Mouse (Mus musculus): Measurements from ENCODE around the gene Hist1h4j.
A peak's percentile ranks its signal among the peaks of the same experiment; 100 is the strongest.
"Not testable (repeated sequence)": the region's sequence is repeated elsewhere in the genome, so short reads cannot be mapped to it uniquely, and the experiment has no call there.

Gene Hist1h4j

DNA sequence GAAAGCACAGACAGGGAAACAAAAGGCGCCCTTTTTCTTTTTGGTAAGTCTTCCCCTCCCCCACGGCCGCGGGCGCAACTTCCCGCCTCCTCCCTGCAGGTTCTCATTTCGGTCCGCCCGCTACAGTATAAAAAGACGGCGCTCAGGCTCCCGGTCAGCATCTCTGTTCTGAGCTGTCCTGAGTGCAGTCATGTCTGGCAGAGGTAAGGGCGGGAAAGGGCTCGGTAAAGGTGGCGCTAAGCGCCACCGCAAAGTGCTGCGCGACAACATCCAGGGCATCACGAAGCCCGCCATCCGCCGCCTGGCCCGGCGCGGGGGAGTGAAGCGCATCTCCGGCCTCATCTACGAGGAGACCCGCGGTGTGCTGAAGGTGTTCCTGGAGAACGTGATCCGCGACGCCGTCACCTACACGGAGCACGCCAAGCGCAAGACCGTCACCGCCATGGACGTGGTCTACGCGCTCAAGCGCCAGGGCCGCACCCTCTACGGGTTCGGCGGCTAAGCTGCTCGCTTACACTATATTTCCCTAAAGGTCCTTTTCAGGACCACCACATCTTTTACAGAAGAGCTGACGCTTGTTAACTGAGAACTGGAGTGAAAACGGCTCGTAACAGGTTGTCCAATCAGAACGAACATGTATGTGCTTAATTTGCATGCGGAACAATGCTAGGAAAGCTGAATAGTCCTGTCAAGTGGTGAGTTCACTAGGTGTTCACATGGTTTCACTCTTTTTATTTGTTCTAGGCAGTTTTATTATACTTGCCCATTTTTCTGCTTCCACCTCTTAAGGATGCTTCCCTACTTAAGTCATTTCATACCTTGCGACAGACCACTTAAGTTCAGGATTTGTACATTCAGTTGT is at the start of gene Hist1h4j:
Hist1h4j (plus strand) TSS at position 159 of the 862 bp plus-strand sequence.
- DNase-seq (ENCODE audit: low spot score), result peak; percentile 62

DNA sequence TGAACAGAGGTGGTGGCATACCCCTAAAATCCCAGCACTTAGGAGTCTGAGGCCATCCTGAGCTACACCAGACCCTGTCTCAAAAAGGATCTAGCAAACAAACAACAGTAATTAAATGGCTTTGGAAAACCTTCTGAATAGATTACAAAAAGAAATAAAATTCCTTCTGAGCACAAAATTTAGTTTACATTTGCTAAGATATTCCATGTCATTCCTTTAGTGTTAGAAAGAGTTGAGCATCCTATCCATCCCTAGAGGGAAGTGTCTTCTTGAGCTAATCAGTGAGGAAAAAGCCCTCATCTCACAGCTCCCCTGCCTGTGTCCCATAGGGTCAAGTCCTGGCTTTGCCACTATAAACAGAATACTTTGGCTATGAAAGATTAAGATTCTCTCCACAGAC is 37.1 kb upstream of the Hist1h4j start, which contains the start of gene Olfr1359:
Olfr1359 (plus strand) TSS at position 301 of the 400 bp plus-strand sequence.
- DNase-seq (ENCODE audit: low spot score), result no peak

DNA sequence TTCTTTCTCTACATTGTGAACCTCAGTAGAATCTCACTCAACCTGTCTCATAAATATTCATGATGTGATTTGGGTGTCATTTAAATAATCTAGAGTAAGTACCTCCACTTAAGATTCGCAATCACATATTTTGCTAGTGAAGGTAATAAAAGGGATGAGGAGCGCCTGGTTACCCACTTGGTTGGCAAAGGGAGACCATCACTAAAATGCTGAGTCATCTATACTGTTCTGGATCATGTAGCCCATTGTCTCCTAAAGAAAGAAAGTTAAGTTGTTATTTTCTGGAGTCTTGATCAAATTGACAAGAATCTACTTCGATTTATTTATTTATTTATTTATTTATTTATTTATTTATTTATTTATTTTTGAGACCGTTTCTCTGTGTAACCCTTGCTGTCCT is 28.2 kb upstream of the Hist1h4j start:
- DNase-seq (ENCODE audit: low spot score), result no peak

DNA sequence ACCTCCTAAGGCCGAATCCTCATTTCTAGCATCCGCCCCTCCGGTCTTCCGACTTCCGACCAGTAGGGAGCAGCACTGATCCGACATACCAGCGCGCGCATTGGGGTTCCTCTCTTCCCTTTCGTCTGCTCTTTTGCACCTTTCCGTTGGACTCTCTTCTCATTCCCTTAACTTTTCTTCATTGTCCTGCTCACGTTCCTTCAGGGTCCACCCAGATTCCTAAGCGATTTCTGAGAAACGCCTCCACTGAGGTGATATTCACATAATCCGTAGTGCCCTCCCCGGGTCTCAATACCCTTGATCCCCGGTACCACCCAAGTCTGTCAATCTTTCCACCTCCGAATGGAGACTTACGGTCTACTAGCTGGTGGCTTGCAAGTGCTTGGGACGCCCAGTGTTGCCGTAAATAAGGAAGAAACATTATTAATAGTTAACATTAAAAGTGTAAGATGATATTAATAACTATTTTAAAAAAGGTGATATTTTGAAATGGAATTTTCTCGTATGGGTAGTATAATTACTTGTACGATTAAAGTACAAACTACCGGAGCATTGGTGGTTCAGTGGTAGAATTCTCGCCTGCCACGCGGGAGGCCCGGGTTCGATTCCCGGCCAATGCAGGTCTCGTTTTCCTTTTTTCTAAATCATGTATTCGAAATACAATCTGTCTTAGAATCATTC is 24.7 kb upstream of the Hist1h4j start:
- peak; percentile 85 for DNase-seq (ENCODE audit: low spot score)

DNA sequence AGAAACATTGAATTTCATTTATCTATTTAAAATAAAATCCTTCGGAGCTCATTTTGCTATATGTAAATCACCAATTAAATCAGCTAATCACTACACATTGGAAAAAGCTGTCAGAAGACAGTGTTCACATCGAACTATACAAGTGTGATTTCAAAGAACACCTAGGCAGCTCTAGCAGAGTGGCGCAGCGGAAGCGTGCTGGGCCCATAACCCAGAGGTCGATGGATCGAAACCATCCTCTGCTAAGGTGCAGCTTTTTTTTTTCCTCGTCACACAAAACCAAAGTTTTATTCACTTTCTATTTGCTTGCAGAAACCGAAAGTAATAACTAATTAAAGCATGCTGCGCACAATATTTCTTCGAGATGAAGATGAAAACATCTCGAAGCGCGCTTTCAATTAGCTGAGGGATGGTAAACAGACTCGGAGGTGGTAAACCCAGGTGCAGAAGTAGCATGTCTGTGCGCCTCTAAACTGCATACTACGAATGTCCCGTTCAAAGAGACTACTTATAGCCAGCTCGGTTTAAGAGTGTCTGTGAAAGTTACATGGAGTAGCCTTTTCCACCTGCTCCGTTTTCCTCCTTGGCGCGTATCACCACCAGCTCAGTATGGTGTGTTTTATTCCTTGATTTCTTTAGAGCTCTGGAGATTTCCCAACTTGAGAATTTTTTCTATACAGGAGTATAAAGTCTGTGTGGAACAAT is 23.9 kb upstream of the Hist1h4j start:
- peak; percentile 88 for DNase-seq (ENCODE audit: low spot score)

DNA sequence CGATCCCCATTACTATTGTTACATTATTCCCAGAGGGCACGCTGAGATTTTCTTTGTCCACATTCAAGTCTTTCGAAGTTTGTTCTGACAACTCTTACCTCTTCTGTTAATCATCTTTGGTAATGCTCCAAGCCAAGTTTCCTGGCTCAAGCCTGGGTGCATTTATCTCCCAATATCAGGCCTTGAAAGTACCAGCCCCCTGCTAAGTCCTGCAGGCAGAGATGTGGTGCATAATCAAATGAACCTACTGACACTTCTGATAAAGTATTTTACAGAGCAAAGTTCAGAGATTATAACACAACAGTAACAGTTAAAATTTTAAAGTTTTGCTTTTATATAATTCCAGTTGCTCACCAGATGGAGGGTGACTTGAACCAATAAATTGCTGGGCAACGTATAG is 23.2 kb upstream of the Hist1h4j start:
- no peak for DNase-seq (ENCODE audit: low spot score)

DNA sequence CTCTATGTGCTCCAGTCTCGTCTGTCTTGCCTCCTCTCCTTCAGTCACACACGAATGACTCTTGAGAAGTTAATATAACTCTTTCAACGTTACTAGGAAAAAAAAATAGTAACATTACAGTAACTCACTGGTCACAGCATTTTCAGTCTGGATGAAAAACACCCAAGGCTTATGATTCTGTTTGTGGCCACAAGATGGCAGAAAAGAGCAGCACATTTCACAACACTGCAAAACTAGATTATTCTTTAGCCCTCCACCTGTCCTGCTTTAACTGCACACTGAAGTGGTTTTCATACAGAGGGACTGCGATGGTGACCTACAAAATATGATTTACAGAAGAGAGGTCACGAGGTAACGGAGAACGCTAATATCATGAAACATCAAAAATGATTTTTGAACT is 20.1 kb upstream of the Hist1h4j start:
- DNase-seq (ENCODE audit: low spot score), result peak; percentile 67

DNA sequence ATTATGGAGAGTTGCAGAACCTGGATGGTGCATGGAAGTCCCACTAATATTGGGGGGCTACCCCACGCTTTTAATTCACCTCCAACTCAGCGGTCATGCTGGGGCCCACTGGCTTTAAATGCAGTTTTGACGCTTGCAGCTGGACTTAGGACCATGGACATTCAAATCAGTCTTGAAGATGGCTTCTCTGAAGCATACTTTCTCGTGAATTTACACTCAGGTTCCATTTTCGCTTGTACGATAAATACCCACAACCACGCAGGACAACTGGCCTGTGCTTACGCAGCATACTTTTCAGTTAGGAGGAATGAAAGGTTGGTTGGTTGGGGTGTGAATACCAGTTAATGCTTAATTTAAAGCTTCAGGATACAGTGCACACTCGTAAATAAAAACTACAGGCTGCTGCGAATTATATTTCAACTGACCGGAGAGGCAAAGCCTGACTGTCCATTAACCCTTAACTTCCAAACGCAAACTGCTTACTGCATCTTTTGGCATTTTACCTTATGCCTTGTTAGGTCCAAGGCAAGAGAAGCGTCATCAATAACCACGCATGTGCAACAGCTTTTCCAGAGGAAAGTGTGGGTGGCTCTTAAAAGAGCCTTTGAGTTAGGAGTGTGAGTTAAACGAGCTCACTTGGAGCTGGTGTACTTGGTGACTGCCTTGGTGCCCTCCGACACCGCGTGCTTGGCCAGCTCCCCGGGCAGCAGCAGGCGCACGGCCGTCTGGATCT is 19.6 kb upstream of the Hist1h4j start:
- no peak for DNase-seq (ENCODE audit: low spot score)

DNA sequence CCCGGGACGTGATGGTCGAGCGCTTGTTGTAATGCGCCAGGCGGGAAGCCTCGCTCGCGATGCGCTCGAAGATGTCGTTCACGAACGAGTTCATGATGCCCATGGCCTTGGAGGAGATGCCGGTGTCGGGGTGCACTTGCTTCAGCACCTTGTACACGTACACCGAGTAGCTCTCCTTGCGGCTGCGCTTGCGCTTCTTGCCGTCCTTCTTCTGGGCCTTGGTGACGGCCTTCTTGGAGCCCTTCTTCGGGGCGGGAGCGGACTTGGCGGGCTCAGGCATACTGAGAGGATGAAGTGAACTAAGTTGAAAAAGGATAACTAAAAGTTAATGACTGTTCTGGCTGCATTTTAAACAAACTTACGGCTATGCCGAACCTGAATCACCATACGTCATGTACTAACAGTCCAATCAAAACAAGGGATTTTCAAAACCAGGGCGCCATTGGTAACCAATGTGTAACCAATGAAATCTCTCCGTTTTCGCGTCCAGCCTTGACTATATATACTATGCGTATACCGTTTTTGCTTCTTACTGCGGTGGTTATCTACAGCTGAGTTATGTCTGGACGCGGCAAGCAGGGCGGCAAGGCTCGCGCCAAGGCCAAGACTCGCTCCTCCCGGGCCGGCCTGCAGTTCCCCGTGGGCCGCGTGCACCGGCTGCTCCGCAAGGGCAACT is 18.9 kb upstream of the Hist1h4j start, which contains the start of the genes Hist1h2bl and Hist1h2ai:
Hist1h2bl (minus strand) TSS at position 280 of the 676 bp plus-strand sequence.
Hist1h2ai (plus strand) TSS at position 559 of the 676 bp plus-strand sequence.
- DNase-seq (ENCODE audit: low spot score), result peak; percentile 78

DNA sequence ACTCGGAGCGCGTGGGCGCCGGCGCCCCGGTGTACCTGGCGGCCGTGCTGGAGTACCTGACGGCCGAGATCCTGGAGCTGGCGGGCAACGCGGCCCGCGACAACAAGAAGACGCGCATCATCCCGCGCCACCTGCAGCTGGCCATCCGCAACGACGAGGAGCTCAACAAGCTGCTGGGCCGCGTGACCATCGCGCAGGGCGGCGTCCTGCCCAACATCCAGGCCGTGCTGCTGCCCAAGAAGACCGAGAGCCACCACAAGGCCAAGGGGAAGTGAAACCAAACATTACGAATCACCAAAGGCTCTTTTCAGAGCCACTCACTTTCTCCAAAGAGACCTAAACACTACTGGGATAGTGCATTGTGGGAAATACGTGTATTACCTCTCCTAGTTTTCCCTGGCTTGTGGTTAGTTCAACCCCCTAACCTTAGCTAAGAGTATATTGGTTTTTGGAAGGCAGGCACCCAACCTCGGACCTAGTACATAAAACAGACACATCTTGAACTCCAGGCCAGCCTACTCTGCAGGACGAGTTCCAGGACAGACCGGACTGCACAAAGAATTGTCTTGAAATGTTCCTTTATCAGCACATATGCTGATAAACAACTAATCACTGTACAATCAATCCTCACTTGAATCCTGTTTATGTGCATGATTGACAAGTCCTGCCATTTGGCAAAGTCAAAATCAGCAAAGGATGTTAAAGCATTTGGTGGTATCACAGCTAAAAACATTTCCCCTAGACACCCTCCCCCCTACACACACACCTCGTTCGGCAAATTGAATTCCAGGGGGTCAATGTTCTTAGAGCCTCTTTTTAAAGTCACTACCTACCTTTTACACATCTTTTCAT is 18.1 kb upstream of the Hist1h4j start:
- not testable (repeated sequence) for DNase-seq (ENCODE audit: low spot score)

DNA sequence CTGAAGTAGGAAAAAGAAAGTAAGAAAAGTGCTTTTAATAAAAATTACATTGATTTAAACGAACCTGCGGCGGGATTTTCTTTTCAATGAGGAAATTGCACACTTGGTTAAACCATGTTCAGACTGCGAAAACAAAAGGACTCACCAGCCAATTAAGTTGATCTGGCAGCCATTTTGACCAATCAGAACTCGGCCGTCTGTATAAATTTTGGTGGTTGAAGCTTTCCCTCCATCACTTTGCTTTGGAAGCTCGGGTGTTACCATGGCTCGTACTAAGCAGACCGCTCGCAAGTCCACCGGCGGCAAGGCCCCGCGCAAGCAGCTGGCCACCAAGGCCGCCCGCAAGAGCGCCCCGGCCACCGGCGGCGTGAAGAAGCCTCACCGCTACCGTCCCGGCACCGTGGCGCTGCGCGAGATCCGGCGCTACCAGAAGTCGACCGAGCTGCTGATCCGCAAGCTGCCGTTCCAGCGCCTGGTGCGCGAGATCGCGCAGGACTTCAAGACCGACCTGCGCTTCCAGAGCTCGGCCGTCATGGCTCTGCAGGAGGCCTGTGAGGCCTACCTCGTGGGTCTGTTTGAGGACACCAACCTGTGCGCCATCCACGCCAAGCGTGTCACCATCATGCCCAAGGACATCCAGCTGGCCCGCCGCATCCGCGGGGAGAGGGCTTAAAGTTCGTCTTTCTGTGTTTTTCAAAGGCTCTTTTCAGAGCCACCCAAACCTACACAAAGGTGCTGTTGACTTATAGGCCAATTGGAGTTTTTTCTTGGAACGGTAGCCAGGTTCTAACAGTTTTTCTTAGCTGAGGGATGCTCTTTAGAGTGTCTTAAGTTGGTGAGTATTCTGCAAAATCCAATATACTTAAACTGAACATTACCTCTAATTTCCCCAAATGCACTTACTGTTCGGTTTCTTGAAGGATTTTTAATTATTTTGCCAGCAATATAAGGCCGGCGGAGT is 17.2 kb upstream of the Hist1h4j start, which contains the start of gene Hist1h3h:
Hist1h3h (plus strand) TSS at position 263 of the 961 bp plus-strand sequence.
- DNase-seq (ENCODE audit: low spot score), result peak; percentile 79

DNA sequence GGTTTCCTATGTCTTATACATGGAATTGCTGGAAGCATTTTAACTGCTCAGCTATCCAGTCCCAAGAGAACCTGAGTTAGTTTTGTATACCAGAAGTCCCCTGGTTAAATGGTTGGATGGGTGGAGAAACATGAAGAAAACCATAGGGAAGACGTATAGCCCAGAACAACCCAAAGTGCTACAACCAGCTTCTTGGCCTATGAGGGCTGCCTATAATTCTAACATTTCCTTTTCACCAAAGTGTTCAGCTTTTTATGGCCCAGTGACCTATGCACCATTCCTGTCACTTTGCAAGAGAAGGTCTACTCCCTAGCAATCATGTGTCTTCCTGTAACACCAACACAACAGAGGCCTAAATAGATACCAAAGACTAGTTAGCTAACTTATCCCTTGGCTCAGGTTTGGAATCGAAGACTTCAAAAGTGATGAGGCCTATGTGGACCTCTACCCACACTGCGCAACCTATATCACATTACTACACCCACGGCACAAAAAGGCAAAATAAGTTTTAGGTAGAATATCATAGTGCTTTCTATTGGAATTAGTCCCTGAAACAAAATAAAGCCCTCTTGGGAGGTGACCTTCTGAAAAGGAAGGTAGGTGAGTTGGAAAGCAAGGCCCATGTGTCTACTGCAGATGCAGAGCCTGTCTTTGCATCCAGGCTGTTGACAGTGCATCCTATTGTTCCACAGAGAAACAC is 16.3 kb upstream of the Hist1h4j start:
- no peak for DNase-seq (ENCODE audit: low spot score)

DNA sequence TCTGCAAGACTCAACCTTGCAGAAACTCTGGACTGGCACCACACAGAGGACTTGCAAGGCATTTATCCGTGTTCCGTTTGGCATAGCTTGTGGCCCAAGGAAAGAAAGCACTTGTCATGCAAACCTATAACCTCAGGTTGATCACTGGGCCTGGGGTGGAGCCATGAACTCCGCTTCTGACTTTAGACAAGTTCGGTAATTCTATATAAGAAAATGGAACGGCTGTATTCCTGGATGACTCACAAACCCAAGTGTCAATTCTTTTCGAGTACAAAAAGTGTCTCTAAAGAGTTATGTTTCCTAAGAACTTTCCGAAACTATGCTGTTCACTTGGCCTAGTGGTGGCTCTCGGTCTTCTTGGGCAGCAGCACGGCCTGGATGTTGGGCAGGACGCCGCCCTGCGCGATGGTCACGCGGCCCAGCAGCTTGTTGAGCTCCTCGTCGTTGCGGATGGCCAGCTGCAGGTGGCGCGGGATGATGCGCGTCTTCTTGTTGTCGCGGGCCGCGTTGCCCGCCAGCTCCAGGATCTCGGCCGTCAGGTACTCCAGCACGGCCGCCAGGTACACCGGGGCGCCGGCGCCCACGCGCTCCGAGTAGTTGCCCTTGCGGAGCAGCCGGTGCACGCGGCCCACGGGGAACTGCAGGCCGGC is 13.6 kb upstream of the Hist1h4j start:
- not testable (repeated sequence) for DNase-seq (ENCODE audit: low spot score)

DNA sequence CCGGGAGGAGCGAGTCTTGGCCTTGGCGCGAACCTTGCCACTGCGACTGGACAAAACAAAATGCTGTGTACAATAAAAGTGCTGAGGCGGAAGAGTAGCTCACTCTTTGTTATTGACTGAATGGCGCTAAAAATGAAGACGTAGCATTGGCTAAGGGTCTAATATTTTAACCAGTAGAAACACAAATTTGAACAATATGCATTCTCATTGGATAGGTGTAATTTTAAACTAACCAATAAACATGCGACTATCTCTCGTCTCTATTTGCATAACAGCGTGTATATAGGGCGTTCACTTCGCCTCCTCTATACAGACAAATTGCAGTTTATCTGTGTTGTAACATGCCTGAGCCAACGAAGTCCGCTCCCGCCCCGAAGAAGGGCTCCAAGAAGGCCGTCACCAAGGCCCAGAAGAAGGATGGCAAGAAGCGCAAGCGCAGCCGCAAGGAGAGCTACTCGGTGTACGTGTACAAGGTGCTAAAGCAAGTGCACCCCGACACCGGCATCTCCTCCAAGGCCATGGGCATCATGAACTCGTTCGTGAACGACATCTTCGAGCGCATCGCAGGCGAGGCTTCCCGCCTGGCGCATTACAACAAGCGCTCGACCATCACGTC is 13.0 kb upstream of the Hist1h4j start, which contains the start of gene Hist1h2bm:
Hist1h2bm (plus strand) TSS at position 288 of the 616 bp plus-strand sequence.
- DNase-seq (ENCODE audit: low spot score), result peak; percentile 53

DNA sequence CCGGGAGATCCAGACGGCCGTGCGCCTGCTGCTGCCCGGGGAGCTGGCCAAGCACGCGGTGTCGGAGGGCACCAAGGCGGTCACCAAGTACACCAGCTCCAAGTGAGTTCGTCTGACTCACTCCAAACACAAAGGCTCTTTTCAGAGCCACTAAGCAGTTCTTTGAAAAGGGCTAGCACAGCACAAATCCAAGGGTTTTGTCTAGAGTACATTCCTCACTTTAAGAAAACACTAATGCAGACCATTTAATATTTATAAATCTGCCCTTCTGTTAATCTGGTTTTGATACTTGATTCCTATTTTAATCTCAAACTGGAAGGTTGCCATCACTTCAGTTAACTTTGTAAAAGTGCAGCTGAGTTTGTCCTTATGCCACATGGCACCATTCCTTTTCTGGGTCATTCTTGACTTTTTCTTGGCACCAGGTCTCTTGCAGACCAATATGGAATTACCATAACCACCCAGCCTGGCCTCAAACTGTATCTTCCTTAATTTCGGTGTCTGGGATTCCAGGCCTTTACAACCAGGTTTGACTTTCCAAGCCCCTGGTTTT is 12.4 kb upstream of the Hist1h4j start:
- no peak for DNase-seq (ENCODE audit: low spot score)

DNA sequence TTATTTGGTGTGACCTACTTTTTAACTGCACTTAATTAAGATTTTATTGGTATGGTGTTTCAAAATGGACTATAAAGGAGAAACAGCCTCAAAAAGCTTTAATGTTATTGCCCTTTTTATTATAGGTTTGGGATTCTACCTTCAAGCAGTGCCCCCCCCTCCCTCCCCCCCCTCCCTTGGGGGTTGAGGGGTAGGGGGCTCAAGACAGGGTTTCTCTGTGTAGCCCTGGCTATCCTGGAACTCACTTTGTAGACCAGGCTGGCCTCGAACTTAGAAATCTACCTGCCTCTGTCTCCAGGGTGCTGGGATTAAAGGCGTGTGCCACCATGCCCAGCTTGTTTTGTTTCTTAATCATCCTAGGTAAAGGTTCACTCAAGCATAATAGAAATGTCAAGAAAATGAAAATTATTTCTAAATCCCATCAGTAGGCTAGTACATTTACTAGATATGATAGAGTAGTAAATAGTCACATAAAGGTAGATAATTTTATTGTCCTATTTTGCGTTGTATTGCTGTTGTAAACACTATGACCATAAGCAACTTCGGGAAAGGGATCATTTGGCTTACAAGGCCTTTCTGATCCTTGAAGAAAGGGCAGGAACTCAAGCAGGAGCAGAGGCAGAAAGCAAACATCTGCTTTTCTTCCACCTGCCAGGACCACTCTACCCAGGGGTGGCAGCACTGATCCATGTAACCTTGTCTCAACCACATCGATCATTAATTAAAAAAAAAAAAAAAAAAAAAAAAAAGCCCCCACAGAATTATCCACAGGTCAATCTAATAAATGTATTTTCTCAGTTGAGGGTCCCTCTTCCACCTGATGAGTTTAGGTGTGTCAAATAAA is 11.6 kb upstream of the Hist1h4j start:
- DNase-seq (ENCODE audit: low spot score), result no peak

Data from T-cell, adult 2 months (primary cell).